Mouse (Mus musculus): ENCODE results near the gene Eif2s3y. TPM values are rescaled to one million over a fixed set of nuclear protein-coding genes. Genes with fewer than 3 reads are reported as not detected.

Gene Eif2s3y
- not detected for polyA plus RNA-seq (2021)

DNA sequence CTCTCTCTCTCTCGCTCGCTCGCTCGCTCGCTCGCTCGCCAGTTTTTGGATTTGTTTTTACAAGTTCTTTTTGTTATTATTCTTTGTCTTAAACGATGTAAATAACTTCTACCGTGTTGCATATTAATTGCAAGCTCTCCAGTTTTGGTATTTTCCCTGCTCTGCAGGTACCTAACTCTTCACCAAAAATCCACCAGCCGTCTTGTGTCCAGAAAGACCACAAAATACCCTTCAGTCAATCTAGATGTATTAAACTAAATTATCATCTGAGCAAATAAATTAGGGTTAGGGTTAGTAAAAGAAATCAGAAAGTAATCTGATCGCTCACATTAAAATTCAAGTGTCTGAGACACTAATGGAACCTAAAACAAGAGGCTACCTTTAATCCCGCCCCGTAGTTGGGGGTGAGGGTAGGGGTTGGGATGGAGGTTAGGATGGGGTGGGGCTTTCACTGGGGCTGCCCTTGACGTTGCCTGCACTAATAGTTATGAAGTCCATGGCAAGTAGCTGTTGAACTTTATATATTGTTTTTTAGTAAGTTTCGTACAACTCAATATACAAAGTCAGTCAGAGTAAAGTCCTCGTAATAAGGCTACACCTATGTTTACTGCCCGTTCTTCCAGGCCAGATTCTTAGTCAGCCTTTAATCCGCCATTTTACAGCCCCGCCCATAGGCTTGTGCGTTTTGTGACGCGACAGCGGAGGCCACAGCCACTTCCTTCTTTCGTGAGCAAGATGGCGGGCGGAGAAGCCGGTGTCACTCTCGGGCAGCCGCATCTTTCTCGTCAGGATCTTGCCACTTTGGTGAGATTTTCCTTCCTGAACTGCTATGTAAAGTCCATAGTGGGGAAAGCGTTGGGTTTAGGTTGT lies at the start of gene Eif2s3y:
Gene Eif2s3y, plus strand, starts transcription at position 662 of the 870 bp plus-strand sequence.
- ATAC-seq = no peak
- no peak for TF ChIP-seq CTCF (IDR thresholded peaks at IDR 0.05)
- no peaks in the 10 kb centered on the region for H3K27me3 ChIP-seq
- in situ Hi-C loops (cut with MboI; ENCODE audit: low pct_unique_long_range_greater_than_20kb) = no loop called here
- POLR2A ChIA-PET = no interaction called here
- CTCF ChIA-PET = no interaction called here
- DNase-seq (ENCODE audit: low read depth, low spot score) = no peak

Other genes with a start within 250 kb of the Eif2s3y start
- not detected for gene Zfy1, start 213.1 kb upstream of the Eif2s3y start, polyA plus RNA-seq (2021)
- not detected for gene Uba1y, start 191.9 kb upstream of the Eif2s3y start, polyA plus RNA-seq (2021)
- 0.01 TPM for gene Kdm5d, start 112.8 kb upstream of the Eif2s3y start, polyA plus RNA-seq (2021)
- not detected for gene Uty, start 235.2 kb downstream of the Eif2s3y start, polyA plus RNA-seq (2021)

All from Patski (cell line).